Mouse (Mus musculus) hindbrain, postnatal 0 days (tissue): ENCODE results near the gene Psma7. TPM values are rescaled to one million over a fixed set of nuclear protein-coding genes. Genes with fewer than 3 reads are reported as not detected.

Experiments
- ATAC-seq: fragments of 200-750 bp; cut with Nextera tagmentation; 2 replicates; pipeline ENCODE4 v1.8.0; 2017; ENCODE audit warnings: mild to moderate bottlenecking, moderate TSS enrichment, moderate library complexity
- DNase-seq: peaks from one replicate; pipeline ENCODE4 v3.0.0-alpha.2; 2015; ENCODE audit warnings: low spot score
- H3K27ac ChIP-seq: fragments of 300-500 bp; sonication (generic); 2 replicates; pipeline ENCODE4 v1.5.1; 2014; ENCODE audit warnings: mild to moderate bottlenecking
- H3K27me3 ChIP-seq: fragments of 300-500 bp; sonication (generic); 2 replicates; pipeline ENCODE4 v1.6.1; 2014; ENCODE audit warnings: low read length, mixed read lengths; ENCODE audit not compliant: insufficient read depth
- H3K36me3 ChIP-seq: fragments of 300-500 bp; sonication (generic); 2 replicates; pipeline ENCODE4 v1.6.1; 2014; ENCODE audit warnings: low read length, mixed read lengths; ENCODE audit not compliant: insufficient read depth
- H3K4me1 ChIP-seq: fragments of 300-500 bp; sonication (generic); 2 replicates; pipeline ENCODE4 v1.6.1; 2014; ENCODE audit warnings: antibody characterized with exemption, low read length, mixed read lengths; ENCODE audit not compliant: insufficient read depth
- H3K4me2 ChIP-seq: fragments of 300-500 bp; sonication (generic); 2 replicates; pipeline ENCODE4 v1.6.1; 2014; ENCODE audit warnings: low read depth, mild to moderate bottlenecking, low read length, moderate library complexity, mixed read lengths
- H3K4me3 ChIP-seq: fragments of 300-500 bp; sonication (generic); 2 replicates; pipeline ENCODE4 v1.5.1; 2014; ENCODE audit warnings: low read length
- H3K9ac ChIP-seq: fragments of 300-500 bp; sonication (generic); replicated peaks from 2 replicates; pipeline ENCODE4 v1.6.1; 2014; ENCODE audit warnings: mild to moderate bottlenecking, low read length, moderate library complexity, mixed read lengths
- H3K9me3 ChIP-seq: fragments of 300-500 bp; sonication (generic); 2 replicates; pipeline ENCODE4 v1.6.1; 2016; ENCODE audit warnings: low read length, mixed read lengths
- CTCF ChIP-seq: IDR thresholded peaks from 2 replicates; pipeline ENCODE4 v1.5.1; 2016; ENCODE audit warnings: antibody characterized with exemption, control low read depth, low read depth
- WGBS: fragments of 180-500 bp; shearing (Covaris S2); extraction: QIAGEN DNeasy Blood & Tissue Kit; methylation state at CpG from one replicate; pipeline ENCODE4 v1.1.7; 2014; 5-methylcytosine and 5-hydroxymethylcytosine counted together
- polyA plus RNA-seq: library from polyadenylated mRNA; unstranded; fragments of >200 nt; fragmentation: Nextera tagmentation; extraction: Ambion mirVana; gene quantifications from 2 replicates; pipeline ENCODE4 v1.2.1, GENCODE M21; 2015
- total RNA-seq: library from RNA; depleted of rRNA; stranded (reverse); fragments of >200 nt; gene quantifications from 2 replicates; pipeline ENCODE4 v1.2.3, GENCODE M21; 2014

Psma7 gene
- total and polyA plus RNA-seq, 2 experiments from 2014 or later = 196 to 585 TPM

GRCm38 (mm10) chr2:180069770-180070480 is 27.7 kb upstream of the Psma7 start:
- peak overlapping the region; percentile 94 for H3K27ac ChIP-seq
- ATAC-seq = peak; percentile 67; the same call in 1 of the 2 replicates
- H3K27me3 ChIP-seq = no peaks in the 10 kb centered on the region
- WGBS = 37% methylated on average over 20 of the region's 20 CpGs
- peaks cover 11% of the 10 kb centered on the region for H3K36me3 ChIP-seq
- TF ChIP-seq CTCF = no peak
- H3K9me3 ChIP-seq = no peaks in the 10 kb centered on the region
- peak overlapping the region; percentile 73 for H3K9ac ChIP-seq
- H3K4me2 ChIP-seq = peak overlapping the region; percentile 98
- no peak for DNase-seq
- H3K4me3 ChIP-seq = peak overlapping the region; percentile 65
- peaks cover 6% of the 10 kb centered on the region; the same call in 1 of the 2 replicates for H3K4me1 ChIP-seq

- DNase-seq = no peak
- Histone ChIP-seq H3K27ac (no peak overlapping the region), H3K4me1 (no peaks in the 10 kb centered on the region), H3K4me3 (no peak overlapping the region), H3K9me3 (no peaks in the 10 kb centered on the region), H3K4me2 (no peak overlapping the region), H3K27me3 (no peaks in the 10 kb centered on the region), H3K9ac (no peak overlapping the region), H3K36me3 (peaks cover 59% of the 10 kb centered on the region)
- ATAC-seq = no peak
- no peak for TF ChIP-seq CTCF
- 95% methylated on average over 11 of the region's 11 CpGs for WGBS
Observed at GRCm38 (mm10) chr2:180063338-180064131, 21.3 kb upstream of the Psma7 start.

- H3K4me2 ChIP-seq = no peak overlapping the region
- DNase-seq (no peak), ATAC-seq (no peak)
- no peak for TF ChIP-seq CTCF
- peaks cover 41% of the 10 kb centered on the region for H3K36me3 ChIP-seq
- no peaks in the 10 kb centered on the region for H3K9me3 ChIP-seq
- H3K27ac ChIP-seq = no peak overlapping the region
- no peak overlapping the region for H3K9ac ChIP-seq
- H3K27me3 ChIP-seq = no peaks in the 10 kb centered on the region
- H3K4me3 ChIP-seq = no peak overlapping the region
- 95% methylated on average over 9 of the region's 9 CpGs for WGBS
- no peaks in the 10 kb centered on the region for H3K4me1 ChIP-seq
Observed at GRCm38 (mm10) chr2:180053001-180053400, 10.8 kb upstream of the Psma7 start.

- peak; percentile 58 for TF ChIP-seq CTCF
- Histone ChIP-seq H3K27ac (no peak overlapping the region), H3K9ac (no peak overlapping the region), H3K4me2 (no peak overlapping the region), H3K4me3 (no peak overlapping the region), H3K9me3 (no peaks in the 10 kb centered on the region), H3K36me3 (peaks cover 32% of the 10 kb centered on the region), H3K4me1 (no peaks in the 10 kb centered on the region), H3K27me3 (no peaks in the 10 kb centered on the region)
- WGBS = 90% methylated on average over 14 of the region's 14 CpGs
- ATAC-seq = no peak
- peak; percentile 24 for DNase-seq
Observed at GRCm38 (mm10) chr2:180051986-180052733, 9.9 kb upstream of the Psma7 start.

GRCm38 (mm10) chr2:180050986-180051385 is 8.8 kb upstream of the Psma7 start:
- 27% methylated on average over 5 of the region's 5 CpGs for WGBS

GRCm38 (mm10) chr2:180047980-180048635 is 5.9 kb upstream of the Psma7 start:
- no peak for TF ChIP-seq CTCF
- no peak overlapping the region for H3K9ac ChIP-seq
- H3K4me1 ChIP-seq = peaks cover 11% of the 10 kb centered on the region
- DNase-seq = no peak
- H3K4me2 ChIP-seq = no peak overlapping the region
- H3K4me3 ChIP-seq = no peak overlapping the region
- no peak overlapping the region for H3K27ac ChIP-seq
- peaks cover under 1% of the 10 kb centered on the region; the same call in 1 of the 2 replicates for H3K36me3 ChIP-seq
- H3K9me3 ChIP-seq = no peaks in the 10 kb centered on the region
- no peaks in the 10 kb centered on the region for H3K27me3 ChIP-seq
- 94% methylated on average over 18 of the region's 18 CpGs for WGBS
- no peak for ATAC-seq

More at GRCm38 (mm10) chr2:180050986-180051385, 8.8 kb upstream of the Psma7 start:
- Histone ChIP-seq H3K4me3 (no peak overlapping the region), H3K27ac (no peak overlapping the region), H3K36me3 (peaks cover 22% of the 10 kb centered on the region), H3K9ac (no peak overlapping the region), H3K9me3 (no peaks in the 10 kb centered on the region), H3K27me3 (no peaks in the 10 kb centered on the region), H3K4me2 (no peak overlapping the region), H3K4me1 (no peaks in the 10 kb centered on the region)
- peak; percentile 83 for DNase-seq
- TF ChIP-seq CTCF = peak; percentile 95
- peak; percentile 62 for ATAC-seq
